Mouse (Mus musculus) CH12.LX (cell line): Measurements from ENCODE around the gene Iqcn. TPM values are rescaled to one million over a fixed set of nuclear protein-coding genes. Genes with fewer than 3 reads are reported as not detected.

ENCODE experiments used
- DNase-seq: peaks from one replicate; pipeline ENCODE4 v3.0.0-alpha.2; 2013; ENCODE audit errors: extremely low read depth
- H3K27ac ChIP-seq: 2 replicates; pipeline ENCODE4 v1.5.1; 2012; ENCODE audit warnings: low read depth, mild to moderate bottlenecking, control low read depth, moderate library complexity; ENCODE audit not compliant: insufficient read depth
- H3K27me3 ChIP-seq: replicated peaks from 2 replicates; pipeline ENCODE3; 2012; ENCODE audit warnings: inconsistent platforms
- H3K36me3 ChIP-seq, 2 experiments: replicated peaks in 1 of 2; 2 replicates each; pipeline versions ENCODE3 to v1.6.1; 2012; ENCODE audit warnings: inconsistent platforms in 1 of 2, low read length in 1 of 2, mild to moderate bottlenecking in 1 of 2, mixed read lengths in 1 of 2, moderate library complexity in 1 of 2; ENCODE audit not compliant: control insufficient read depth in 1 of 2, insufficient read depth in 1 of 2
- H3K4me1 ChIP-seq, 2 experiments: 2 replicates each; pipeline ENCODE4 v1.6.1; 2012; ENCODE audit warnings: inconsistent platforms in 1 of 2, moderate library complexity in 1 of 2; ENCODE audit not compliant: insufficient read depth in 2 of 2, control insufficient read depth in 1 of 2
- H3K4me2 ChIP-seq: 2 replicates; pipeline ENCODE4 v1.6.1; 2012; ENCODE audit warnings: low read depth, mild to moderate bottlenecking, control low read depth; ENCODE audit not compliant: poor library complexity, insufficient read depth, severe bottlenecking
- H3K4me3 ChIP-seq, 3 experiments: fragments of 150-350 bp in 1 of 3; sonication (generic) in 1 of 3; replicated peaks in 1 of 3; 2 replicates each; pipeline versions ENCODE3 to v1.5.1; 2011 to 2012; ENCODE audit warnings: low read depth in 2 of 3, low read length in 2 of 3, mild to moderate bottlenecking in 2 of 3, moderate library complexity in 2 of 3, control low read depth in 1 of 3, improper control_type of control experiment in 1 of 3, inconsistent platforms in 1 of 3, mixed read lengths in 1 of 3; ENCODE audit not compliant: poor library complexity in 1 of 3
- H3K79me2 ChIP-seq: replicated peaks from 2 replicates; pipeline ENCODE4 v1.6.1; 2012; ENCODE audit warnings: mild to moderate bottlenecking, moderate library complexity; ENCODE audit not compliant: control insufficient read depth, poor library complexity, insufficient read depth, severe bottlenecking; ENCODE audit errors: extremely low read depth
- H3K9ac ChIP-seq: 2 replicates; pipeline ENCODE4 v1.6.1; 2012; ENCODE audit warnings: low read depth, mild to moderate bottlenecking, control low read depth, moderate library complexity; ENCODE audit not compliant: insufficient read depth
- H3K9me3 ChIP-seq: replicated peaks from 2 replicates; pipeline ENCODE3; 2012; ENCODE audit warnings: low read length, inconsistent platforms, mixed read lengths
- BHLHE40 ChIP-seq: IDR thresholded peaks from 2 replicates; pipeline ENCODE4 v1.6.1; 2011; ENCODE audit warnings: mild to moderate bottlenecking, low read depth, low read length, improper control_type of control experiment
- CHD2 ChIP-seq: IDR thresholded peaks from 2 replicates; pipeline ENCODE4 v1.6.1; 2011; ENCODE audit warnings: low read length, improper control_type of control experiment
- E2F4 ChIP-seq: IDR thresholded peaks from 2 replicates; pipeline ENCODE4 v1.6.1; 2011; ENCODE audit warnings: low read depth, low read length, improper control_type of control experiment; ENCODE audit not compliant: insufficient replicate concordance
- HCFC1 ChIP-seq: IDR thresholded peaks from 2 replicates; pipeline ENCODE4 v1.6.1; 2012; ENCODE audit warnings: low read depth, mild to moderate bottlenecking, inconsistent platforms, low read length, improper control_type of control experiment
- MAFK ChIP-seq: IDR thresholded peaks from 2 replicates; pipeline ENCODE4 v1.6.1; 2011; ENCODE audit warnings: low read length, improper control_type of control experiment; ENCODE audit not compliant: insufficient replicate concordance
- NRF1 ChIP-seq: IDR thresholded peaks from 2 replicates; pipeline ENCODE4 v1.6.1; 2014; ENCODE audit warnings: low read depth, mild to moderate bottlenecking, inconsistent platforms, low read length, improper control_type of control experiment, moderate library complexity
- POLR2A ChIP-seq: IDR thresholded peaks from 2 replicates; pipeline ENCODE4 v1.6.1; 2011; ENCODE audit warnings: low read depth, mild to moderate bottlenecking, improper control_type of control experiment, low read length
- RAD21 ChIP-seq: IDR thresholded peaks from 2 replicates; pipeline ENCODE4 v1.6.1; 2011; ENCODE audit warnings: low read depth, mild to moderate bottlenecking, low read length, improper control_type of control experiment, moderate library complexity
- SIN3A ChIP-seq: IDR thresholded peaks from 2 replicates; pipeline ENCODE4 v1.6.1; 2012; ENCODE audit warnings: low read length, improper control_type of control experiment, inconsistent platforms
- SMC3 ChIP-seq: IDR thresholded peaks from 2 replicates; pipeline ENCODE4 v1.6.1; 2011; ENCODE audit warnings: low read depth, low read length, improper control_type of control experiment
- UBTF ChIP-seq: IDR thresholded peaks from 2 replicates; pipeline ENCODE4 v1.6.1; 2012; ENCODE audit warnings: low read depth, mild to moderate bottlenecking, inconsistent platforms, low read length, improper control_type of control experiment, moderate library complexity
- USF2 ChIP-seq: conservative IDR thresholded peaks from 2 replicates; pipeline ENCODE4 v1.6.1; 2011; ENCODE audit warnings: low read depth, low read length, improper control_type of control experiment
- ZC3H11A ChIP-seq: IDR thresholded peaks from 2 replicates; pipeline ENCODE4 v1.6.1; 2012; ENCODE audit warnings: low read depth, mild to moderate bottlenecking, inconsistent platforms, low read length, improper control_type of control experiment
- ZMIZ1 ChIP-seq: IDR thresholded peaks from 2 replicates; pipeline ENCODE4 v1.6.1; 2012; ENCODE audit warnings: low read depth, mild to moderate bottlenecking, inconsistent platforms, low read length, improper control_type of control experiment
- dilution Hi-C: fragments of 300-500 bp; cut with MboI; formaldehyde crosslinking; loops from 2 replicates; pipeline ENCODE4 v1.14.3; 2020; ENCODE audit warnings: low sequenced_read_pairs; ENCODE audit not compliant: extremely low pct_unique_long_range_greater_than_20kb, extremely low pct_ligation_motif_present
- in situ Hi-C: fragments of 300-500 bp; cut with MboI; formaldehyde crosslinking; loops from 3 replicates; pipeline ENCODE4 v1.14.3; 2019; ENCODE audit warnings: low sequenced_read_pairs, low pct_ligation_motif_present, low pct_unique_long_range_greater_than_20kb, mixed read lengths
- polyA plus RNA-seq: library from polyadenylated mRNA; unstranded; fragments of >175 nt; gene quantifications from 2 replicates; pipeline ENCODE4 v1.2.1, GENCODE M21; 2012; ENCODE audit warnings: low read depth; ENCODE audit not compliant: insufficient read length
- total RNA-seq, 2 experiments: library from RNA; depleted of rRNA; stranded (reverse); fragments of 300-350 nt in 1 of 2; fragments of >200 nt in 1 of 2; gene quantifications; 2 replicates each; pipeline ENCODE4 v1.2.3; 2012 to 2014

Iqcn gene
- total and polyA plus RNA-seq, 3 experiments: 0.07 TPM; not detected in 2

DNA sequence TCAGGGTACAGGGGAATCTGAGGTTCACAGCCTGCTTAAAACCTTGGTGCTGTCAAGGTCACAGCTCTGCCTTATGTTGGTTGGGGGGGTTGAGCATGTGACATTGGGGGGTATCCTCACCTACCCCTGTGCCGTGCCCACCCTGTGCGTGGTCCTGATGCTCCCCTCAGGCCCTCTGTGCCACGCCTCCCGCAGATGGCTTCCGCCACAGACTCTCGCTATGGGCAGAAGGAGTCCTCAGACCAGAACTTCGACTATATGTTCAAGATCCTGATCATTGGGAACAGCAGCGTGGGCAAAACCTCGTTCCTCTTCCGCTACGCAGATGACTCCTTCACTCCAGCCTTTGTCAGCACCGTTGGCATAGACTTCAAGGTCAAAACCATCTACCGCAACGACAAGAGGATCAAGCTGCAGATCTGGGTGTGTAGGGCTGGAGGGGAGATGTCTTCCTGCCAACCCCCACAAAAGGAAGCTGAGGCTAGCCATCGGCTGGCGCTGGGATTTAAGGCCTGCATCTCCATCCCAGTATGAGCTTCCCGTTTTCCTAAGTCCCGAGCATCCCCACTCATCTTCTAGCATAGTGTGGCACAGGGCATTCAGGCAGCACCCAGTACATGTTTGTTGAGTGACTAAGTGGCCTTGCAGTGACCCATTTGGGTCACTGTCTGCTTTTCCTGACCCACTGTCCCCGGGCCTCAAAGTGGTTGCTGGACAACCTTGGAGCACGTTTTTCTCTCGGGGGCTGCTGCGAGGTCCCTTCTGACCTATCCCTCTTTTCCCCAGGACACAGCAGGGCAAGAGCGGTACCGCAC, 52.6 kb downstream of the Iqcn start:
- no peak for TF ChIP-seq POLR2A
- TF ChIP-seq ZC3H11A: no peak
- TF ChIP-seq E2F4: no peak
- TF ChIP-seq ZMIZ1: no peak
- no peak for TF ChIP-seq UBTF
- TF ChIP-seq SIN3A: no peak
- TF ChIP-seq RAD21: no peak
- no peak for TF ChIP-seq HCFC1
- TF ChIP-seq CHD2: no peak
- TF ChIP-seq NRF1: no peak
- no peak for TF ChIP-seq USF2
- no peak for TF ChIP-seq BHLHE40
- no peak for TF ChIP-seq MAFK
- H3K4me3 ChIP-seq: no peak overlapping the region
- dilution Hi-C loops (no loop called here), in situ Hi-C loops (no loop called here)
- H3K27ac ChIP-seq: no peak overlapping the region
- peaks cover 8 to 43% of the 10 kb centered on the region in 2 experiments for H3K4me1 ChIP-seq
- no peak overlapping the region for H3K4me2 ChIP-seq
- H3K79me2 ChIP-seq: no peaks in the 10 kb centered on the region
- H3K9me3 ChIP-seq: no peaks in the 10 kb centered on the region
- peaks cover 20 to 35% of the 10 kb centered on the region in 2 experiments for H3K36me3 ChIP-seq
- no peak overlapping the region for H3K9ac ChIP-seq
- H3K27me3 ChIP-seq: no peaks in the 10 kb centered on the region
- no peak for DNase-seq

DNA sequence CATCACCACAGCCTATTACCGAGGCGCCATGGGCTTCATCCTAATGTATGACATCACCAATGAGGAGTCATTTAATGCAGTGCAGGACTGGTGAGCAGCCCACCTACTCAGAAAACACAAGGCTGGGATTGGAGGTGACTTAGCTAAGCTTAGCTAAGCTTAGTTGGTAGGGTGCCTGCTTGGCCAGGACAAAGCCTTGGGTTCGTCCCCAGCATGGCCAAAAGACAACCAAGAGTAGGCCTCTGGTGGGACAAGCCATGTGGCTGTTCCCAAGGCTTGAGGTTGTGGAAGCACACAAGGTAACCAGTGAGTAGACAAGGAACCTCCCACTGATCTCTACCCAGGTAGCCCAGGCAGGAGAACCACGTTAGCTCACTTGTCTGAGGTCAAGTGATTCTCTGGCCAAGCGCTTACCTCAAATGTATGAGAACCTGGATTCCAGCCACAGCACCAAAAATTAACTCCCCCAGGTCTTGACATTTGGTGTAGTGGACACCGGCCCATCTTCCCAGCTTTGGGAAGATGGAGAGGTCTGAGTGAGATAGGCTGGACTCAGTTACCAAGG, 53.3 kb downstream of the Iqcn start:
- no peak overlapping the region for H3K4me2 ChIP-seq
- no peaks in the 10 kb centered on the region for H3K27me3 ChIP-seq
- dilution Hi-C loops: no loop called here
- H3K4me3 ChIP-seq: no peak overlapping the region
- in situ Hi-C loops: no loop called here
- no peak for DNase-seq
- no peaks in the 10 kb centered on the region for H3K79me2 ChIP-seq
- peaks cover 20 to 35% of the 10 kb centered on the region in 2 experiments for H3K36me3 ChIP-seq
- TF ChIP-seq SMC3: no peak
- TF ChIP-seq, all 38 proteins: peak for 0
- Histone ChIP-seq H3K9me3 (no peaks in the 10 kb centered on the region), H3K27ac (no peak overlapping the region), H3K9ac (no peak overlapping the region), H3K4me1 (peaks cover 8 to 46% of the 10 kb centered on the region in 2 experiments)
